Mouse (Mus musculus): ENCODE results near the gene Armc10. TPM values are rescaled to one million over a fixed set of nuclear protein-coding genes. Genes with fewer than 3 reads are reported as not detected.

The Armc10 gene
- polyA plus RNA-seq, 1 experiment from 2014 or later: 93.1 TPM

GRCm38 (mm10) chr5:21678363-21678762, 32.8 kb downstream of the Armc10 start:
- Histone ChIP-seq H3K4me3 (ENCODE audit: low read depth, low read length) (no peak overlapping the region), H3K36me3 (ENCODE audit: control insufficient read depth, insufficient read depth, low read length) (peaks cover 24% of the 10 kb centered on the region), H3K9ac (ENCODE audit: low read length) (no peak overlapping the region), H3K27ac (ENCODE audit: low read depth, low read length) (no peak overlapping the region), H3K9me3 (ENCODE audit: control insufficient read depth, low read length) (no peaks in the 10 kb centered on the region), H3K4me1 (ENCODE audit: control insufficient read depth, insufficient read depth, low read length) (no peaks in the 10 kb centered on the region), H3K4me2 (no peak overlapping the region), H3K27me3 (ENCODE audit: control insufficient read depth, insufficient read depth, low read length) (no peaks in the 10 kb centered on the region)
- no peak for DNase-seq (ENCODE audit: low spot score, missing footprints)
- ATAC-seq (ENCODE audit: low FRiP score): no peak
- 98% methylated on average over 9 of the region's 9 CpGs for WGBS

DNA sequence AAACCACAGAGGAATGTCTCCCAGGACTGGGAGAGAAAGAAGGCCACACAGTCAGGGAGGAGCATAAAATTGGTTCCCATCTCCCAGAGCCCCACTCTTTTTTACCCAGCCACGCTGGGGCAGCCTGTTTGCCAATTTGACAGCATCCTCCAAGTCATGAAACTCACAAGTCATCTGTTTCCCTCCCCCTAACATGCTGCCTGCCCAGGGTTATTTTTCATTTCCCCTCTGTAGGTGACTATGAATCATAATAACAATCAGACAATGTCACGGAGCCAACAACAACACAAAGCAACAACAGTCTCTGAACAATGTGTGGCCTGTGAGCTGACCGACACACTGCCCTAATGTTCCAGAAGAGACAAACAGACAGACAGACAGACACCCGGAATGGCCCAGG, 34.4 kb downstream of the Armc10 start:
- WGBS: 88% methylated on average over 4 of the region's 4 CpGs
- no peak overlapping the region for H3K9ac ChIP-seq (ENCODE audit: low read length)
- DNase-seq (ENCODE audit: low spot score, missing footprints) (no peak), ATAC-seq (ENCODE audit: low FRiP score) (no peak)
- no peak overlapping the region for H3K27ac ChIP-seq (ENCODE audit: low read depth, low read length)
- no peaks in the 10 kb centered on the region for H3K27me3 ChIP-seq (ENCODE audit: control insufficient read depth, insufficient read depth, low read length)
- H3K4me1 ChIP-seq (ENCODE audit: control insufficient read depth, insufficient read depth, low read length): no peaks in the 10 kb centered on the region
- no peak overlapping the region for H3K4me2 ChIP-seq
- no peaks in the 10 kb centered on the region; the same call in 1 of the 2 replicates for H3K9me3 ChIP-seq (ENCODE audit: control insufficient read depth, low read length)
- H3K4me3 ChIP-seq (ENCODE audit: low read depth, low read length): no peak overlapping the region
- peaks cover 20% of the 10 kb centered on the region for H3K36me3 ChIP-seq (ENCODE audit: control insufficient read depth, insufficient read depth, low read length)

DNA sequence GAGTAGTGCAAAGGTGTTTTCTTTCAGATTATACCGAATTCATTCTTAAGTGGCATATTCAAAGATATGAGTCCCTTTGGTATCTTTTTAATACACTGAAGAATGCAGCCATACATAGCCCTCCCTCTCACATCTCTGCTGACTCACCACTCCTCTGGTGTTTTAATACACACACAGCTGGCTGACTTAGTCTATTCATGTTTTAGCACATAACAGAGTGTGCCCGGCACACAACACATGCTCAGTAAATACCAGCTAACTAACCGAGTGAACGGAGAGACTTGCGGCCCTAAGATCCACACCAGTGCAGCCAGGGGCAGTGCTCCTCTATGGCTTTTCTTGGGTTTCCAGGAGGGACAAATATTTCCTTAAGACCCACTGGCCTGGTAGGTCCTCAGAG, 35.3 kb downstream of the Armc10 start:
- DNase-seq (ENCODE audit: low spot score, missing footprints) (no peak), ATAC-seq (ENCODE audit: low FRiP score) (no peak)
- no peak overlapping the region for H3K4me3 ChIP-seq (ENCODE audit: low read depth, low read length)
- no peak overlapping the region for H3K4me2 ChIP-seq
- H3K36me3 ChIP-seq (ENCODE audit: control insufficient read depth, insufficient read depth, low read length): peaks cover 14% of the 10 kb centered on the region
- no peaks in the 10 kb centered on the region for H3K27me3 ChIP-seq (ENCODE audit: control insufficient read depth, insufficient read depth, low read length)
- H3K9ac ChIP-seq (ENCODE audit: low read length): no peak overlapping the region
- no peak overlapping the region for H3K27ac ChIP-seq (ENCODE audit: low read depth, low read length)
- no peaks in the 10 kb centered on the region; the same call in 1 of the 2 replicates for H3K9me3 ChIP-seq (ENCODE audit: control insufficient read depth, low read length)
- 89% methylated on average over 5 of the region's 5 CpGs for WGBS
- H3K4me1 ChIP-seq (ENCODE audit: control insufficient read depth, insufficient read depth, low read length): no peaks in the 10 kb centered on the region

DNA sequence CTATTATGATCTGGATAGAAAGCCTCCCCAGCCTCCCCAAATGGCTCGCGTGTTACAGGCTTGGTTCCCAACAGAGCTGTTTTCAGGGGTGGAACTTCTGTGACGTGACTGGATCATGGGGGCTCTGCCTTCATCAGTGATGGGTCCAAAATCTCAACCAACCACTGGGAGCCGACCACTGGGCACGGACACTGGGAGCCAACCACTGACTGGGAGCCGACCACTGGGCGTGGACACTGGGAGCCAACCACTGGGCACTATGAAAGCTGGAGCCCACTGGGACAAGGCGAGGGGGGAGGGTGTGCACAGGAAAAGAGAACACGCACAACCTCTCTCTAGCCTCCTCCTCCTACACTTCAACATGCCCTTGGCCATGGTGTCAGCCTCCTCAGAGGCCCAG, 38.2 kb downstream of the Armc10 start:
- Histone ChIP-seq H3K4me1 (ENCODE audit: control insufficient read depth, insufficient read depth, low read length) (no peaks in the 10 kb centered on the region), H3K9ac (ENCODE audit: low read length) (no peak overlapping the region), H3K9me3 (ENCODE audit: control insufficient read depth, low read length) (no peaks in the 10 kb centered on the region; the same call in 1 of the 2 replicates), H3K27ac (ENCODE audit: low read depth, low read length) (no peak overlapping the region), H3K27me3 (ENCODE audit: control insufficient read depth, insufficient read depth, low read length) (no peaks in the 10 kb centered on the region), H3K36me3 (ENCODE audit: control insufficient read depth, insufficient read depth, low read length) (peaks cover 4% of the 10 kb centered on the region; the same call in 1 of the 2 replicates), H3K4me2 (no peak overlapping the region), H3K4me3 (ENCODE audit: low read depth, low read length) (no peak overlapping the region)
- ATAC-seq (ENCODE audit: low FRiP score): no peak
- 95% methylated on average over 9 of the region's 9 CpGs for WGBS
- DNase-seq (ENCODE audit: low spot score, missing footprints): peak; percentile 33

- 74% methylated on average over 10 of the region's 10 CpGs for WGBS
- no peak overlapping the region for H3K4me3 ChIP-seq (ENCODE audit: low read depth, low read length)
- H3K36me3 ChIP-seq (ENCODE audit: control insufficient read depth, insufficient read depth, low read length): peaks cover 4% of the 10 kb centered on the region; the same call in 1 of the 2 replicates
- H3K27ac ChIP-seq (ENCODE audit: low read depth, low read length): no peak overlapping the region
- no peaks in the 10 kb centered on the region for H3K27me3 ChIP-seq (ENCODE audit: control insufficient read depth, insufficient read depth, low read length)
- H3K4me2 ChIP-seq: no peak overlapping the region
- no peak for ATAC-seq (ENCODE audit: low FRiP score)
- H3K9ac ChIP-seq (ENCODE audit: low read length): no peak overlapping the region
- no peaks in the 10 kb centered on the region for H3K4me1 ChIP-seq (ENCODE audit: control insufficient read depth, insufficient read depth, low read length)
- H3K9me3 ChIP-seq (ENCODE audit: control insufficient read depth, low read length): no peaks in the 10 kb centered on the region; the same call in 1 of the 2 replicates
- peak; percentile 67 for DNase-seq (ENCODE audit: low spot score, missing footprints)
Measured at GRCm38 (mm10) chr5:21685001-21685400, 39.4 kb downstream of the Armc10 start.

- no peaks in the 10 kb centered on the region for H3K4me1 ChIP-seq (ENCODE audit: control insufficient read depth, insufficient read depth, low read length)
- no peaks in the 10 kb centered on the region for H3K27me3 ChIP-seq (ENCODE audit: control insufficient read depth, insufficient read depth, low read length)
- no peak overlapping the region for H3K4me3 ChIP-seq (ENCODE audit: low read depth, low read length)
- H3K9ac ChIP-seq (ENCODE audit: low read length): no peak overlapping the region
- ATAC-seq (ENCODE audit: low FRiP score) (no peak), DNase-seq (ENCODE audit: low spot score, missing footprints) (peak; percentile 47)
- no peak overlapping the region for H3K4me2 ChIP-seq
- WGBS: 74% methylated on average over 4 of the region's 4 CpGs
- H3K9me3 ChIP-seq (ENCODE audit: control insufficient read depth, low read length): no peaks in the 10 kb centered on the region; the same call in 1 of the 2 replicates
- H3K36me3 ChIP-seq (ENCODE audit: control insufficient read depth, insufficient read depth, low read length): peaks cover 4% of the 10 kb centered on the region; the same call in 1 of the 2 replicates
- H3K27ac ChIP-seq (ENCODE audit: low read depth, low read length): no peak overlapping the region
Measured at GRCm38 (mm10) chr5:21687042-21687441, 41.4 kb downstream of the Armc10 start.

DNA sequence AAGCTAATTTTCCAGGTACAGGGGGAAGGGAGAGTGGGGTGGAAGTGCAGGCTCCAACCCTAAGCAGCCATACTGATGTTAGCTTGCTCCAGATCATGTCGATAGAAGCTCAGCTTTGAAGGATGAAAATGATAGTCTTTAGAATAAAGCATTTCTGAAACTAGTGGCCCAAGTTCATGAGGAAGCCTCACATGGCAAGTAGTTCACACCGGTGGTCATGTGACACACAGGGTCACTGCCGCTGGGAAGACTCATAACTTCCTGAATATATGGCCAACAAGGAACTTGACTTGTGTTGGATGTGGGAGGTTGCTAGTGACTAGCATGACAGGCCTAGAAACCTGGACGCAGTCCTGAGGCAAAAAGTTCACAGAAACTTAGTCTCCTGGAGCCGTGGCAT, 46.6 kb downstream of the Armc10 start:
- WGBS: 95% methylated on average over 5 of the region's 5 CpGs
- no peaks in the 10 kb centered on the region for H3K36me3 ChIP-seq (ENCODE audit: control insufficient read depth, insufficient read depth, low read length)
- no peak overlapping the region for H3K9ac ChIP-seq (ENCODE audit: low read length)
- H3K27ac ChIP-seq (ENCODE audit: low read depth, low read length): no peak overlapping the region
- H3K4me3 ChIP-seq (ENCODE audit: low read depth, low read length): no peak overlapping the region
- H3K27me3 ChIP-seq (ENCODE audit: control insufficient read depth, insufficient read depth, low read length): no peaks in the 10 kb centered on the region
- ATAC-seq (ENCODE audit: low FRiP score) (no peak), DNase-seq (ENCODE audit: low spot score, missing footprints) (peak; percentile 41)
- H3K4me1 ChIP-seq (ENCODE audit: control insufficient read depth, insufficient read depth, low read length): no peaks in the 10 kb centered on the region; the same call in 1 of the 2 replicates
- H3K4me2 ChIP-seq: no peak overlapping the region
- H3K9me3 ChIP-seq (ENCODE audit: control insufficient read depth, low read length): no peaks in the 10 kb centered on the region

DNA sequence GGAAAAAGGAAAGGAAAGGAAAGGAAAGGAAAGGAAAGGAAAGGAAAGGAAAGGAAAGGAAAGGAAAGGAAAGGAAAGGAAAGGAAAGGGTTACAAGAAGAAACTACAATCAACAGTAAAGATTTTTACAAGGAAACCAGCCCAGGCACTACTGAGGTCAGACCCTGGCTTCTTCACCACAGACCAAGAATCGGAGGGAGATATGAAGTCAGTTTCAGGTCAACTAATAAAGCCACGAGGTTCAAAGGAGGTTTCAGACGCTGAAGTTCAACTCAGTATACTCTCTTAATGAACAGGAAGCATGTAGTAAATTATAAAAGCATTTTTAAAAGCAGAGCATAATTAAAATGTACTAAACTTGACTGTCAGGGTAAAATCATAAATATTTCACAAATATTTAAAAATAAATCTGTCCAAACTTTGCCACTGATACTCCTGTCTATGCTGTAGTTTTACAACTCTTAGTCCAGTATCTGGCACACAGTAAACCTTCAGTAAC, 47.8 kb downstream of the Armc10 start:
- no peak for ATAC-seq (ENCODE audit: low FRiP score)
- no peak overlapping the region for H3K9ac ChIP-seq (ENCODE audit: low read length)
- H3K4me1 ChIP-seq (ENCODE audit: control insufficient read depth, insufficient read depth, low read length): no peaks in the 10 kb centered on the region; the same call in 1 of the 2 replicates
- H3K4me3 ChIP-seq (ENCODE audit: low read depth, low read length): no peak overlapping the region
- no peak overlapping the region for H3K4me2 ChIP-seq
- 85% methylated on average over 3 of the region's 3 CpGs for WGBS
- peak; percentile 4 for DNase-seq (ENCODE audit: low spot score, missing footprints)
- H3K36me3 ChIP-seq (ENCODE audit: control insufficient read depth, insufficient read depth, low read length): no peaks in the 10 kb centered on the region
- H3K27ac ChIP-seq (ENCODE audit: low read depth, low read length): no peak overlapping the region
- H3K9me3 ChIP-seq (ENCODE audit: control insufficient read depth, low read length): no peaks in the 10 kb centered on the region
- no peaks in the 10 kb centered on the region for H3K27me3 ChIP-seq (ENCODE audit: control insufficient read depth, insufficient read depth, low read length)

DNA sequence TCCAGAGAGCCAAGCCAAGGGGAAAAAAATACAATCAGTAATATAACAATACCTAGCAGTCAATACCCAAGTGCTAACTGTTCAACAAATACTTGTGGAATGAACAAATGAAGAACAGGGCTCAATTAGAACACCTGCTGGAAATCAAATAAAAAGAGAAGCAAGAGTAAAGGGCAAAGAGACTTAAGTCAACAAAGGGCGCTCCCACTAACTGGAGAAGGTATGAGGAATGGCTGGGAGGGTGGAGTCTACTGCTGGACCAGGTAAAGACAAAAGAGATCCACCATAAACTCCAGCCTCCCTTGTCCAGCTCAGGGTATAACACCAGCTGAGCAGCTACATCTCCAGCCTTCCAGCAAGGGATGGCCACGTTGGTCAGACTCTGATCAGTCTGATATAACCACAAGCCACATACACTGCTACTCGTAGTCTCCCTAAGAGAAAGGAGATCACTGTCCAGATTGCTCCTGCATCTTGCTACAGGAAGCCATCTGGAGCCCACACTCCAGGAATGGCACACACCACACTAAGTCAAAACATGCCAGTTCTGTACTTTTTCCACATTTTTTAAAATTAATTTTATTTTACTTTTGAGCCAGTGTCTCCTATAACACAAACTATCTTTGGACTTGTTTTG, 49.4 kb downstream of the Armc10 start:
- WGBS: 83% methylated on average over 3 of the region's 3 CpGs
- H3K4me1 ChIP-seq (ENCODE audit: control insufficient read depth, insufficient read depth, low read length): no peaks in the 10 kb centered on the region; the same call in 1 of the 2 replicates
- H3K4me2 ChIP-seq: no peak overlapping the region
- H3K9ac ChIP-seq (ENCODE audit: low read length): no peak overlapping the region
- DNase-seq (ENCODE audit: low spot score, missing footprints) (peak; percentile 61), ATAC-seq (ENCODE audit: low FRiP score) (no peak)
- no peaks in the 10 kb centered on the region for H3K9me3 ChIP-seq (ENCODE audit: control insufficient read depth, low read length)
- H3K27me3 ChIP-seq (ENCODE audit: control insufficient read depth, insufficient read depth, low read length): no peaks in the 10 kb centered on the region
- no peak overlapping the region for H3K4me3 ChIP-seq (ENCODE audit: low read depth, low read length)
- no peak overlapping the region for H3K27ac ChIP-seq (ENCODE audit: low read depth, low read length)
- no peaks in the 10 kb centered on the region for H3K36me3 ChIP-seq (ENCODE audit: control insufficient read depth, insufficient read depth, low read length)
